Mouse (Mus musculus) stomach, postnatal 0 days (tissue): ENCODE measurements around the gene Pfkfb3.

ENCODE experiments used
- CTCF ChIP-seq: IDR thresholded peaks from 2 replicates; pipeline ENCODE4 v1.5.1; 2016; ENCODE audit warnings: antibody characterized with exemption, low read depth, mild to moderate bottlenecking, moderate library complexity
- EP300 ChIP-seq: optimal IDR thresholded peaks from 2 replicates; pipeline ENCODE3; 2016; ENCODE audit warnings: antibody characterized with exemption

- no peak for TF ChIP-seq EP300
- TF ChIP-seq CTCF = no peak
Measured at GRCm38 (mm10) chr2:11425421-11426131, 128.3 kb downstream of the Pfkfb3 start.
